Mouse (Mus musculus) frontal cortex, postnatal 14 days (tissue): ENCODE results near the gene Vmn2r118.

Experiments
- DNase-seq, 2 experiments: peaks; one replicate each; pipeline ENCODE4 v3.0.0; 2022; ENCODE audit warnings: low spot score in 2 of 2

Gene Vmn2r118

GRCm38 (mm10) chr17:55625092-55625491 is at the start of gene Vmn2r118:
Gene Vmn2r118 (minus strand): TSS chr17:55625192.
- DNase-seq: no peak

- DNase-seq: no peak
These were observed 36.1 kb upstream of the Vmn2r118 start for GRCm38 (mm10) chr17:55661099-55661498.

DNA sequence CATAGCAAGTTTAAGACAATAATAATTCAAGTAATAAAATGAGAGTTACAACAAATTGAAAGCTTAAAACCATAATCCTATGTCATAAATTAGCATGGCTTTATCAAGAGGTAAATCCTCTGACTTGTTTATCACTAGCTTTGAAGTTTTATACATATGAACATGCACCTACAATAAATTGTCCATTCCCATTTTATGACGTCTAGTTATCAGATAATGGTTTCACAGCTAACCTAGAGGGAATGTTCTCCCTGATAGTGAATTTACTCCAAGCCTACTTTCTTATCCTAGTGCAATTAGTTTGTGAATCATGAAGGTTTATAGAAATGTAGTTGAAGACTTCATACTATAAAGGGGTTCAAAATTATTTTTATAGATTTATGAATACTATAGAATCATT is 34.2 kb downstream of the Vmn2r118 start:
- DNase-seq: no peak

DNA sequence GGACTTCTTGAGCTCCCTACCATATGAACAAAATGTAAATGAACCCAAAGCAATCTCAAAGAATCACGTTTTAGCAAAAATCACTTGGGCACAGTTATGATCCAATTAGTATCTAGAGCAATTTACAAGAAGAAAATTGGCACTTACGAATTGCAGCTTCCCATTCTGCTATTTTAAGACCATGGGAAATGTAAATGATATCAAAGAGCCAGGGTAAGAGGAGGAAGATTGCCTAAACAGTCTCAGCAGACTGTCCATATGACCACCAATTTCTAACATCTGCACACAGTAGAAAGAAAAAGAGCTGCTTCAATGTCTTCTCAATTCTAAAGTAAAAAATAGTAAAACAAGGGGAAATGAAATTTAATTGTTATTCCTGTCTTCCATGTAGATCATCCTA is 63.2 kb downstream of the Vmn2r118 start:
- DNase-seq: no peak

DNA sequence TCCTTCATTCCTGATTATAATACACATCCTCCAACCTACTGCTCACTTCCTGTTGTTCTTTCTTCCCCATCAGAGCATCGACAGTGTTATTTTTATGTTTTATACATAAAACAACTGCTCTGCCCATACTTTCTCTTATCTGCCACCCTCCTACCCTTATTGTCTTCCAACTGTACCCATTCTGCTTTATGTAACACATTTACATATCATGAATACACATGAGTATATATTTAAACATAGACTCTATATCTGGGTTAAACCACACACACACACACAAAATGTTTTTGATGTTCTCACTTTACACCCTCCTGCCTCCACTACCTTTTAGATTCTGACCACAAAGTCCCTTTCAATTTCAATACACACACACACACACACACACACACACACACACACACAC is 76.5 kb downstream of the Vmn2r118 start:
- DNase-seq: no peak
